In genomic region chr13:83885729-83886128, GRCm38 (mm10) we compare ENCODE assay signal across 22 mouse cellular contexts.
A peak's percentile ranks its signal among the peaks of the same experiment; 100 is the strongest.
DNase-seq lines count a peak whose midpoint lies in the region; ATAC-seq and TF ChIP-seq lines count a peak whose summit lies in the region.
"Had no signal": no experiment of that assay in that cellular context is flagged by ENCODE, and none has a peak within 500 bp of the region (broad histone marks: within the 10 kb centered on the region; RNA-seq: fewer than 3 reads in every experiment).

No protein-coding gene starts in this region.

- no peak for ATAC-seq in hindbrain, postnatal 0 days
- ATAC-seq in forebrain, embryonic 16.5 days: peak; percentile 22
- ATAC-seq in hindbrain, embryonic 16.5 days: peak; percentile 28; the same call in 1 of the 2 replicates
- ATAC-seq in midbrain, embryonic 16.5 days: peak; percentile 54; the same call in 1 of the 2 replicates
- no peak for ATAC-seq in megakaryocyte progenitor cell, adult 5-6 weeks (replicated peaks; ENCODE audit: poor library complexity)
- ATAC-seq: liver, postnatal 0 days; Patski had no signal

- H3K27me3 ChIP-seq in hindbrain, embryonic 10.5 days (ENCODE audit: insufficient read depth, poor library complexity, severe bottlenecking): no peaks in the 10 kb centered on the region
- no peaks in the 10 kb centered on the region for H3K27me3 ChIP-seq in hindbrain, postnatal 0 days (ENCODE audit: insufficient read depth, low read length)
- no peaks in the 10 kb centered on the region for H3K27me3 ChIP-seq in forebrain, embryonic 16.5 days (replicated peaks; ENCODE audit: control insufficient read depth, insufficient read depth, low read length)
- H3K27me3 ChIP-seq in hindbrain, embryonic 16.5 days (replicated peaks; ENCODE audit: control insufficient read depth, insufficient read depth, low read length): no peaks in the 10 kb centered on the region
- H3K27me3 ChIP-seq in midbrain, embryonic 16.5 days (ENCODE audit: control insufficient read depth, insufficient read depth, low read depth, low read length): no peaks in the 10 kb centered on the region
- H3K27me3 ChIP-seq: embryonic facial prominence, embryonic 12.5 days had no signal

- WGBS in hindbrain, embryonic 10.5 days: 74% methylated on average over 4 of the region's 4 CpGs
- 51% methylated on average over 4 of the region's 4 CpGs for WGBS in hindbrain, postnatal 0 days
- 24% methylated on average over 4 of the region's 4 CpGs for WGBS in forebrain, embryonic 16.5 days
- WGBS in hindbrain, embryonic 16.5 days: 54% methylated on average over 4 of the region's 4 CpGs
- 26% methylated on average over 4 of the region's 4 CpGs for WGBS in midbrain, embryonic 16.5 days

- no peak overlapping the region for H3K4me3 ChIP-seq in hindbrain, embryonic 10.5 days
- H3K4me3 ChIP-seq in hindbrain, postnatal 0 days (ENCODE audit: low read length): no peak overlapping the region
- H3K4me3 ChIP-seq in forebrain, embryonic 16.5 days (replicated peaks; ENCODE audit: low read length): no peak overlapping the region
- H3K4me3 ChIP-seq in hindbrain, embryonic 16.5 days (ENCODE audit: low read length): no peak overlapping the region
- H3K4me3 ChIP-seq in midbrain, embryonic 16.5 days (ENCODE audit: low read depth, low read length): no peak overlapping the region
- H3K4me3 ChIP-seq: embryonic facial prominence, embryonic 12.5 days; erythroblast, embryonic 14.5 days; heart, adult 2 months had no signal

- H3K9me3 ChIP-seq in hindbrain, embryonic 10.5 days: no peaks in the 10 kb centered on the region
- no peaks in the 10 kb centered on the region for H3K9me3 ChIP-seq in hindbrain, postnatal 0 days (ENCODE audit: low read length)
- H3K9me3 ChIP-seq in forebrain, embryonic 16.5 days (ENCODE audit: control insufficient read depth, low read length): no peaks in the 10 kb centered on the region
- H3K9me3 ChIP-seq in hindbrain, embryonic 16.5 days (ENCODE audit: control insufficient read depth, low read length): no peaks in the 10 kb centered on the region
- H3K9me3 ChIP-seq in midbrain, embryonic 16.5 days (replicated peaks; ENCODE audit: control insufficient read depth, low read length, poor library complexity, severe bottlenecking): no peaks in the 10 kb centered on the region
- H3K9me3 ChIP-seq: embryonic facial prominence, embryonic 12.5 days had no signal

- TF ChIP-seq CTCF in hindbrain, postnatal 0 days (IDR thresholded peaks at IDR 0.05; ENCODE audit: low read depth): no peak

- H3K27ac ChIP-seq in hindbrain, embryonic 10.5 days: peak overlapping the region; percentile 79
- H3K27ac ChIP-seq in hindbrain, postnatal 0 days: no peak overlapping the region
- peak overlapping the region; percentile 64 for H3K27ac ChIP-seq in forebrain, embryonic 16.5 days (ENCODE audit: low read length)
- no peak overlapping the region for H3K27ac ChIP-seq in hindbrain, embryonic 16.5 days (ENCODE audit: low read depth, low read length)
- H3K27ac ChIP-seq in midbrain, embryonic 16.5 days (ENCODE audit: low read length): peak overlapping the region; percentile 58
- H3K27ac ChIP-seq: embryonic facial prominence, embryonic 12.5 days; heart, adult 2 months; kidney, postnatal 0 days had no signal

- H3K4me1 ChIP-seq in hindbrain, embryonic 10.5 days (replicated peaks): peaks cover 31% of the 10 kb centered on the region
- H3K4me1 ChIP-seq in hindbrain, postnatal 0 days (ENCODE audit: insufficient read depth, low read length): no peaks in the 10 kb centered on the region
- H3K4me1 ChIP-seq in forebrain, embryonic 16.5 days (replicated peaks; ENCODE audit: control insufficient read depth, insufficient read depth, low read length): peaks cover 14% of the 10 kb centered on the region
- H3K4me1 ChIP-seq in hindbrain, embryonic 16.5 days (ENCODE audit: control insufficient read depth, insufficient read depth, low read depth, low read length): no peaks in the 10 kb centered on the region; the same call in 1 of the 2 replicates
- peaks cover 7% of the 10 kb centered on the region for H3K4me1 ChIP-seq in midbrain, embryonic 16.5 days (ENCODE audit: control insufficient read depth, insufficient read depth, low read length)
- H3K4me1 ChIP-seq: embryonic facial prominence, embryonic 12.5 days had no signal

- no peaks in the 10 kb centered on the region for H3K36me3 ChIP-seq in hindbrain, embryonic 10.5 days
- no peaks in the 10 kb centered on the region for H3K36me3 ChIP-seq in hindbrain, postnatal 0 days (ENCODE audit: insufficient read depth, low read length)
- no peaks in the 10 kb centered on the region for H3K36me3 ChIP-seq in forebrain, embryonic 16.5 days (ENCODE audit: control insufficient read depth, insufficient read depth)
- no peaks in the 10 kb centered on the region for H3K36me3 ChIP-seq in hindbrain, embryonic 16.5 days (ENCODE audit: control insufficient read depth, insufficient read depth, low read length)
- H3K36me3 ChIP-seq in midbrain, embryonic 16.5 days (ENCODE audit: control insufficient read depth, insufficient read depth, low read length): no peaks in the 10 kb centered on the region
- H3K36me3 ChIP-seq: embryonic facial prominence, embryonic 12.5 days had no signal

- H3K4me2 ChIP-seq in hindbrain, postnatal 0 days (ENCODE audit: low read depth, low read length): no peak overlapping the region
- no peak overlapping the region; the same call in 1 of the 2 replicates for H3K4me2 ChIP-seq in forebrain, embryonic 16.5 days (ENCODE audit: low read length)
- H3K4me2 ChIP-seq in hindbrain, embryonic 16.5 days (ENCODE audit: low read length): no peak overlapping the region
- no peak overlapping the region for H3K4me2 ChIP-seq in midbrain, embryonic 16.5 days (ENCODE audit: low read length)
- H3K4me2 ChIP-seq: embryonic facial prominence, embryonic 12.5 days had no signal

- DNase-seq in hindbrain, embryonic 10.5 days (ENCODE audit: low spot score): no peak
- DNase-seq in hindbrain, postnatal 0 days (ENCODE audit: low spot score): no peak
- no peak for DNase-seq in adrenal gland, adult 2 months
- DNase-seq in urinary bladder, postnatal 14 days (ENCODE audit: low spot score): no peak
- DNase-seq: adrenal gland, postnatal 10 days; gastrocnemius, postnatal 25 days; heart, adult 2 months; kidney, adult 11 months; layer of hippocampus, postnatal 36 days; left cerebral cortex, postnatal 4 days; liver; liver, postnatal 0 days; lung, postnatal 14 days; thymus, postnatal 4 days had no signal

- no peak overlapping the region for H3K9ac ChIP-seq in hindbrain, postnatal 0 days (replicated peaks; ENCODE audit: low read length)
- no peak overlapping the region for H3K9ac ChIP-seq in forebrain, embryonic 16.5 days (replicated peaks; ENCODE audit: low read depth, low read length)
- no peak overlapping the region for H3K9ac ChIP-seq in hindbrain, embryonic 16.5 days (ENCODE audit: low read depth, low read length)
- H3K9ac ChIP-seq in midbrain, embryonic 16.5 days (ENCODE audit: low read depth, low read length): no peak overlapping the region
- H3K9ac ChIP-seq: embryonic facial prominence, embryonic 12.5 days; liver, postnatal 0 days had no signal

Comparison
In these comparisons a context has a peak if more than half of its experiments do, and no peak if none do; other contexts are left out.
1. H3K27ac ChIP-seq: peak in hindbrain, embryonic 10.5 days (single experiment), forebrain, embryonic 16.5 days (single experiment) and midbrain, embryonic 16.5 days (single experiment); none in hindbrain, postnatal 0 days (single experiment) and hindbrain, embryonic 16.5 days (single experiment).
2. ATAC-seq: peak in forebrain, embryonic 16.5 days (single experiment), hindbrain, embryonic 16.5 days (single experiment) and midbrain, embryonic 16.5 days (single experiment); none in hindbrain, postnatal 0 days (single experiment) and megakaryocyte progenitor cell, adult 5-6 weeks (single experiment).